Comparison of ENCODE assay signal across 26 mouse cellular contexts in genomic region chr9:96143633-96144032, GRCm38 (mm10). TPM values are rescaled to one million over a fixed set of nuclear protein-coding genes. Genes with fewer than 3 reads are reported as not detected.
A peak's percentile ranks its signal among the peaks of the same experiment; 100 is the strongest.
DNase-seq lines count a peak whose midpoint lies in the region; ATAC-seq and TF ChIP-seq lines count a peak whose summit lies in the region.
"Had no signal": no experiment of that assay in that cellular context is flagged by ENCODE, and none has a peak within 500 bp of the region (broad histone marks: within the 10 kb centered on the region; RNA-seq: fewer than 3 reads in every experiment).

No protein-coding gene starts in this region.

- H3K79me2 ChIP-seq in myocyte (ENCODE audit: control insufficient read depth, insufficient read depth), result no peaks in the 10 kb centered on the region

- 0 out of 2 replicates have a peak, but pooled peaks have one; percentile 18 for ATAC-seq in common myeloid progenitor, adult 5-6 weeks (replicated peaks; ENCODE audit: low read depth, poor library complexity, severe bottlenecking)
- peak; percentile 89 for ATAC-seq in megakaryocyte, adult 5-6 weeks (ENCODE audit: poor library complexity, severe bottlenecking)
- ATAC-seq: activated CD4-positive, CD25-positive, alpha-beta regulatory T cell, adult 4 months; forebrain, embryonic 14.5 days; forebrain, embryonic 16.5 days; Patski had no signal

- H3K27me3 ChIP-seq in myocyte (ENCODE audit: control insufficient read depth, insufficient read depth, insufficient read length), result no peaks in the 10 kb centered on the region
- H3K27me3 ChIP-seq: embryonic facial prominence, embryonic 13.5 days; embryonic facial prominence, embryonic 15.5 days; forebrain, embryonic 12.5 days; Patski had no signal

- peaks cover 9% of the 10 kb centered on the region for H3K36me3 ChIP-seq in myocyte (ENCODE audit: control insufficient read depth, insufficient read depth)
- H3K36me3 ChIP-seq: forebrain, embryonic 10.5 days; forebrain, embryonic 12.5 days had no signal

- no peak overlapping the region for H3K4me3 ChIP-seq in myocyte
- H3K4me3 ChIP-seq: embryonic facial prominence, embryonic 13.5 days; embryonic facial prominence, embryonic 15.5 days; erythroblast, embryonic 14.5 days; forebrain, embryonic 10.5 days; forebrain, embryonic 12.5 days had no signal

- intact Hi-C loops in left cerebral cortex, postnatal 36 days (cut with DNase I), result no loop called here
- intact Hi-C loops in gastrocnemius, postnatal 36 days (cut with DNase I), result no loop called here

- peak; percentile 59 for DNase-seq in 416B (ENCODE audit: low read depth)
- no peak for DNase-seq in left cerebral cortex, postnatal 36 days (ENCODE audit: low spot score in 2 of 2)
- no peak for DNase-seq in gastrocnemius, postnatal 36 days
- DNase-seq in spleen, postnatal 4 days (ENCODE audit: low spot score in 2 of 2), result no peak
- no peak for DNase-seq in layer of hippocampus, adult 8-10 months (ENCODE audit: low spot score in 2 of 2)
- DNase-seq: adrenal gland, adult 8-10 months; adrenal gland, postnatal 14 days; adrenal gland, postnatal 36 days; cerebellum, adult 11-12 months; cerebellum, adult 2 months; cerebellum, adult 9-10 months; cerebellum, postnatal 10 days; cerebellum, postnatal 25 days; embryo, embryonic 11 days had no signal

- H3ac ChIP-seq in myocyte (ENCODE audit: control insufficient read depth, insufficient read length), result no peak overlapping the region

- H3K4me2 ChIP-seq in myocyte (ENCODE audit: low read depth), result no peak overlapping the region
- H3K4me2 ChIP-seq: embryonic facial prominence, embryonic 13.5 days; embryonic facial prominence, embryonic 15.5 days; forebrain, embryonic 12.5 days had no signal

- TF ChIP-seq POLR2A in myocyte (IDR thresholded peaks at IDR 0.05; ENCODE audit: insufficient read length, low read depth), result no peak

TF ChIP-seq in myocyte, 11 proteins besides CTCF, POLR2A, EP300 and RAD21:
- no peak for TF ChIP-seq REST (IDR thresholded peaks at IDR 0.05; ENCODE audit: insufficient read depth, insufficient read length)
- peak; percentile 61; the same call in 1 of the 2 replicates for TF ChIP-seq CEBPB (IDR thresholded peaks at IDR 0.05; ENCODE audit: insufficient read depth, poor library complexity, severe bottlenecking)

RNA-seq across cellular contexts. Expression of gene Gk5, which starts 24.5 kb away (rescaled TPM):
- total RNA-seq in common myeloid progenitor, adult 5-6 weeks (2017), result 0.91 and 1.9 TPM in 2 replicates
- 2.4 and 3.9 TPM in 2 replicates for total RNA-seq in megakaryocyte, adult 5-6 weeks (2015)
- 3.6 and 3.7 TPM in 2 replicates for total RNA-seq in megakaryocyte, adult 5-6 weeks (2017)
- polyA plus RNA-seq in myocyte (2012; fragmentation: generic; extraction: Trizol), result 0.82 TPM
- total RNA-seq in left cerebral cortex, postnatal 36 days (2021), result 1 to 10 TPM; 3.9 to 4.5 TPM
- 1 to 10 TPM; 1.5 to 1.7 TPM for total RNA-seq in gastrocnemius, postnatal 36 days (2021)
- total RNA-seq in layer of hippocampus, adult 8-10 months (2022), result 1 to 10 TPM; 5.2 to 6.9 (median 5.5) TPM
- polyA plus RNA-seq: erythroblast, embryonic 14.5 days had no signal

RNA-seq across cellular contexts. Expression of gene Tfdp2, which starts 52.4 kb away (rescaled TPM):
- total RNA-seq in common myeloid progenitor, adult 5-6 weeks (2017), result 62.2 and 66.7 TPM in 2 replicates
- total RNA-seq in megakaryocyte, adult 5-6 weeks (2015), result 12.0 and 12.2 TPM in 2 replicates
- total RNA-seq in megakaryocyte, adult 5-6 weeks (2017), result 16.7 and 21.4 TPM in 2 replicates
- polyA plus RNA-seq in myocyte (2012; fragmentation: generic; extraction: Trizol), result 5.6 TPM
- 10 to 100 TPM; 27.3 to 32.4 TPM for total RNA-seq in left cerebral cortex, postnatal 36 days (2021)
- 10 to 100 TPM; 36.6 to 53.7 TPM for total RNA-seq in gastrocnemius, postnatal 36 days (2021)
- total RNA-seq in layer of hippocampus, adult 8-10 months (2022), result 10 to 100 TPM; 39.6 to 45.8 (median 43.2) TPM
